Mouse (Mus musculus): Measurements from ENCODE around the gene Gm36028. TPM values are rescaled to one million over a fixed set of nuclear protein-coding genes. Genes with fewer than 3 reads are reported as not detected.

The Gm36028 gene
- polyA plus RNA-seq, 1 experiment from 2014 or later, result 1.0 TPM

DNA sequence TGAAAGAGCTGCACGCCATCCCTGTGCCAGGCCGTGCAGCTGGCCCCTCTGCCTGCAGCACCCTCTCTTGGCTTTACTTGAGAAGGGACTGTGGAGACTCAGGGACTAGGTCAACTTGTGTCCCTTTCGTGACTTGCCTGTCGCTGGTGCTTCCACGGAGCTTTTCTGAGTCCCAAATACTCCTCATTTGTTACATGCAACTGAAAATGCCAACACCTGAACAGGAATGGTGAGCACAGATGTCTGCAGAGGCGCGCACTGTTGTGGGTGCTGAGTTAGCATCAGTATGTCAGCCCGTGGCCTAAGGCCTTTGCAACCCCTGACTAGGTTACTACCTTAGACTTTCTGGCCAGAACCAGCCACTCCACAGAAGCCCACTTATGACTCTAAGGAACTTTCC is 49.1 kb downstream of the Gm36028 start:
- Histone ChIP-seq H3K27me3 (ENCODE audit: control insufficient read depth, insufficient read depth, low read length) (no peaks in the 10 kb centered on the region), H3K4me3 (ENCODE audit: low read depth, low read length) (no peak overlapping the region), H3K9me3 (replicated peaks; ENCODE audit: control insufficient read depth, low read length) (no peaks in the 10 kb centered on the region), H3K9ac (ENCODE audit: low read depth, low read length) (peak overlapping the region; percentile 4), H3K27ac (ENCODE audit: low read depth, low read length) (peak overlapping the region; percentile 82), H3K4me1 (ENCODE audit: control insufficient read depth, insufficient read depth, low read length) (peaks cover 40% of the 10 kb centered on the region), H3K4me2 (no peak overlapping the region), H3K36me3 (ENCODE audit: control insufficient read depth, insufficient read depth, low read length) (0 out of 2 replicates have a peak, but pooled peaks cover 4% of the 10 kb centered on the region)
- 77% methylated on average over 8 of the region's 8 CpGs for WGBS (ENCODE audit: insufficient replicate concordance)
- ATAC-seq (replicated peaks; ENCODE audit: insufficient number of reproducible peaks, low FRiP score, low TSS enrichment), result no peak

DNA sequence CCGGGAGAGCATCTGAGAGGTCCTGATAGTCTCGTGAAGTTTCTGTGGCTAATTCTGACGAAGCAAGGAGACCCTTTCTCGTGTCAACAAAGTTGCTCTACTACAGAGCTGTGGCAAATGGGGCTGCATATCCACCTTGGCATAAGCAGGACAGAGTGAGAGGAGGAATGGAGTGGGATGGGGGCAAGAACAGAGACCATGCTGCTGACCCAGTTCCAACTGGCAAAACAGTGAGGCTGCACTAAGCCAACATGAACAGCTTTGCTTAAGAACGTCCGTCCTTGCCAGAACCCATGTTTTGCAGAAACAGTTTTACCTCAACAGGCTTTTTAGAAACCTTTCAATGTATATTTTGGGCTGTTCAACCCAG is 51.3 kb downstream of the Gm36028 start:
- Histone ChIP-seq H3K27ac (ENCODE audit: low read depth, low read length) (peak overlapping the region; percentile 75), H3K36me3 (ENCODE audit: control insufficient read depth, insufficient read depth, low read length) (peaks cover 8% of the 10 kb centered on the region), H3K4me3 (ENCODE audit: low read depth, low read length) (no peak overlapping the region), H3K4me1 (ENCODE audit: control insufficient read depth, insufficient read depth, low read length) (peaks cover 40% of the 10 kb centered on the region), H3K4me2 (no peak overlapping the region), H3K27me3 (ENCODE audit: control insufficient read depth, insufficient read depth, low read length) (no peaks in the 10 kb centered on the region), H3K9me3 (replicated peaks; ENCODE audit: control insufficient read depth, low read length) (0 out of 2 replicates have a peak, but pooled peaks cover 2% of the 10 kb centered on the region), H3K9ac (ENCODE audit: low read depth, low read length) (no peak overlapping the region)
- ATAC-seq (replicated peaks; ENCODE audit: insufficient number of reproducible peaks, low FRiP score, low TSS enrichment), result no peak
- 71% methylated on average over 6 of the region's 6 CpGs for WGBS (ENCODE audit: insufficient replicate concordance)

DNA sequence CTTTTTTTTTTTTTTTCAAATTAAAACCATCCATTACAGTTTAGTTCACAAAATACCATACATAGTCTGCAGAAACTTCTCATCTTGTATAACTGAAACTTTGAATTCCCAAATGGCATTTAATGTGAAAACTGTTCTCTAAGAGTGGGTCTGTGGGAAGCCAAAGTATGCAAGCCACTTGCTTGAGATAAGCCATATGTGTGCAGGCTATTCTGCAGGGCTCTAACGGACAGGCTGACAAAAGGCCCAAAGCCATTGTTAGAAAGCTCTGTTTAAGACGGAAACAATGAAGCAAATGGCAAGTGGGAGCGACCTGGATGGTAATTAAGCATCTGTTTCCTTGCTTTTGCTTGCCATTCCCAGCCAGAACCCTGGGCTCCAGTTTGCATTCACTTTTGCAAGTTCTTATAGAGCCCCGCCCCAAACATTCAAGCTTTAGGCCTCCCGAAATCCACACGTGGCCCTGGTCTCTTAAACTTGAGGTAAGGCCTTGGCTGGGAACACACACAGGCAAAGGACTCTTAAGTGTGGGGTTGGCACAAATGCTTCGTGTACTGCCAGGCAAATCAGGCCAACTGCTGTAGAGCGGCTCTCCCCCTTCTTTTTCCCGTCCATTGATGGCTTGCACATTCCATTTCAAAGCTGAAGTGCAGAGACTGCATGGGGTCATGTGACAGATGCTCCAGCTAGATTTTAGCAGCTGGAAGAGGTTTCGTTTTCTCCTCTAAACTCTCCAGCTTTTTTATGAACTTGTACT is 51.9 kb downstream of the Gm36028 start:
- Histone ChIP-seq H3K27me3 (ENCODE audit: control insufficient read depth, insufficient read depth, low read length) (no peaks in the 10 kb centered on the region), H3K27ac (ENCODE audit: low read depth, low read length) (peak overlapping the region; percentile 75), H3K9ac (ENCODE audit: low read depth, low read length) (no peak overlapping the region), H3K4me1 (ENCODE audit: control insufficient read depth, insufficient read depth, low read length) (peaks cover 39% of the 10 kb centered on the region), H3K4me2 (no peak overlapping the region), H3K9me3 (replicated peaks; ENCODE audit: control insufficient read depth, low read length) (0 out of 2 replicates have a peak, but pooled peaks cover 2% of the 10 kb centered on the region), H3K4me3 (ENCODE audit: low read depth, low read length) (no peak overlapping the region), H3K36me3 (ENCODE audit: control insufficient read depth, insufficient read depth, low read length) (peaks cover 13% of the 10 kb centered on the region)
- no peak for ATAC-seq (replicated peaks; ENCODE audit: insufficient number of reproducible peaks, low FRiP score, low TSS enrichment)
- WGBS (ENCODE audit: insufficient replicate concordance), result 38% methylated on average over 10 of the region's 10 CpGs

DNA sequence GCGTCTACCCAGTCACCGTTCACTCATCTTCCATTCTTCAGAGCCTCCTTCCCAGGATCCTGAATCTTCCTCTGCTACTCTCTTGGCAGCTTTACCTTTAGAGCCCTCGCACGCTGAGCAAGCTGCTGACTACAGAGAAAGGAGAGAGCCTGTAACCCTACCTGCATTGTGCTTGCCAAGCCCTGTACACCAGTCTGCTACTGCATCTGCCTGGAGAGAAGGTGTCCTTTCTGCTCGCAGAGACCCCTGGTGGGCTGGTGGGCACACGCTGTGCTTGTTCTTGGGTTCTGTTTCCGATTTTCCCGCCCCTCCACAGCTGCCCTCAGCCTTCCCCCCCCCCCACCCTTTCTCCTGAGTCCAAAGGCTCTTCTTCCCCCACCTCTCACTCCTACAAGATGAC is 53.7 kb downstream of the Gm36028 start:
- no peak for ATAC-seq (replicated peaks; ENCODE audit: insufficient number of reproducible peaks, low FRiP score, low TSS enrichment)
- Histone ChIP-seq H3K27ac (ENCODE audit: low read depth, low read length) (0 out of 2 replicates have a peak overlapping the region, but pooled peaks have one; percentile 7), H3K4me2 (no peak overlapping the region), H3K36me3 (ENCODE audit: control insufficient read depth, insufficient read depth, low read length) (peaks cover 31% of the 10 kb centered on the region), H3K27me3 (ENCODE audit: control insufficient read depth, insufficient read depth, low read length) (no peaks in the 10 kb centered on the region), H3K9ac (ENCODE audit: low read depth, low read length) (no peak overlapping the region), H3K9me3 (replicated peaks; ENCODE audit: control insufficient read depth, low read length) (0 out of 2 replicates have a peak, but pooled peaks cover 2% of the 10 kb centered on the region), H3K4me1 (ENCODE audit: control insufficient read depth, insufficient read depth, low read length) (peaks cover 23% of the 10 kb centered on the region), H3K4me3 (ENCODE audit: low read depth, low read length) (no peak overlapping the region)
- WGBS (ENCODE audit: insufficient replicate concordance), result 76% methylated on average over 8 of the region's 8 CpGs

DNA sequence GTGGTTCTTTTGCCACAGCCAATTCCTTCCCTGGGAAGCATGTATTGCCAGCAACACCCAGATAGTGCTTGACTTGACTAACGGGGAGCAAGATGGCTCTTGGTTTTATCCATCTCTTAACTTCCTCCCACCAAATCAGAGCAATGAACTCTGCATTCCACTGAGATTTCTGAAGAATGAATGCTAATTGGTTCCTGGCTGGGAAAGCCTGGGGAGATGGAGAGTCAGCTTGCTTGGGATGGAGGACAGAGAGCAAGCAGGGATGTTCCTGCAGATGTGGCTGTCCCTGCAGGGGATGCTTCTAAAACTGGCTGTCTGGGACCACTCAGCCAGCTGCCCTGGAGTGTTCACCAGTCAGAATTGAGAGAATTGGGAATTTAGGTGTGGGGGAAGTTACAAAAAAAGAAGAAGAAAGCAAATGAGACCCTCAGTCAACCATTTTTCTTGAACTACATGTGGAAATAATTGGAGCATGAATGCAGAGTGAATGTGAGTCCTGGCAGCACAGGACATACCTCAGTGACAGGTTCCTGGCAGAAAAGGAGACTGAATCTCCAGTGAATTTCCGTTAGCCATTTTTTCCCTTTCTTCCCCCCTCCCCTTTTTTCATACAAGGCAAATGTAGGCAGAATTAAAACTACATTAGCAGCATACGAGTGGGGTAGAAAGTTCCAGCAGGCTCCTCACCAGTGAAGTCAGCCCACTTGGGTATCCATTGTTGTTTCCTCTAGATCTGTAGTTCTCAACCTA is 55.0 kb downstream of the Gm36028 start:
- WGBS (ENCODE audit: insufficient replicate concordance), result 66% methylated on average over 3 of the region's 3 CpGs
- H3K4me1 ChIP-seq (ENCODE audit: control insufficient read depth, insufficient read depth, low read length), result peaks cover 16% of the 10 kb centered on the region
- H3K4me3 ChIP-seq (ENCODE audit: low read depth, low read length), result no peak overlapping the region
- 0 out of 2 replicates have a peak, but pooled peaks cover 2% of the 10 kb centered on the region for H3K9me3 ChIP-seq (replicated peaks; ENCODE audit: control insufficient read depth, low read length)
- H3K9ac ChIP-seq (ENCODE audit: low read depth, low read length), result no peak overlapping the region
- H3K27me3 ChIP-seq (ENCODE audit: control insufficient read depth, insufficient read depth, low read length), result no peaks in the 10 kb centered on the region
- no peak overlapping the region for H3K4me2 ChIP-seq
- ATAC-seq (replicated peaks; ENCODE audit: insufficient number of reproducible peaks, low FRiP score, low TSS enrichment), result no peak
- no peak overlapping the region for H3K27ac ChIP-seq (ENCODE audit: low read depth, low read length)
- H3K36me3 ChIP-seq (ENCODE audit: control insufficient read depth, insufficient read depth, low read length), result peaks cover 31% of the 10 kb centered on the region

DNA sequence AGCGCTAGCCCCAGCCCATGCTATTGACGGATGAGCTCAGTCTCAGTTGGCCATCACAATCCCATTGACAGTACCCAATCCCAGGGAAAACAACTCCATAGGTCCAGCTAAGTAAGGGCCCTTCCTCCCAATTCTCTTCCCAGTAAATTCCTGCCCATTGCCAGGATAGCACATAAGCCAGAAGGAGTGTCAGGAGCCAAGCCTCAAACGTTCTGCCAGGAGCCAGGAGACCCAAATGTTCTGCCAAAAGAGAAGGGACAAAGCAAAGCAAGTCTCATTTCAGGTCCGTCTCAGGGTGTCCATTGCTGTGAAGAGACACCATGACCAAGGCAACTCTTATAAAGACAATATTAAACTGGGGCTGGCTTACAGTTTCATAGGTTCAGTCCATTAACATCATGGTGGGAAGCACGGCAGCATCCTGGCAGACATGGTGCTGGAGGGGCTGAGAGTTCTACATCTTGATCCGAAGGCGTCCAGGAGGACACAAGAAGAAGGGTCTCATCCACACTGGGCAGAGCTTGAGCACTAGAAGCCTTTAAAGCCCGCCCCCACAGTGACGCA is 57.5 kb downstream of the Gm36028 start:
- Histone ChIP-seq H3K4me1 (ENCODE audit: control insufficient read depth, insufficient read depth, low read length) (peaks cover 7% of the 10 kb centered on the region; the same call in 1 of the 2 replicates), H3K4me3 (ENCODE audit: low read depth, low read length) (no peak overlapping the region), H3K27ac (ENCODE audit: low read depth, low read length) (no peak overlapping the region), H3K27me3 (ENCODE audit: control insufficient read depth, insufficient read depth, low read length) (no peaks in the 10 kb centered on the region), H3K4me2 (no peak overlapping the region), H3K36me3 (ENCODE audit: control insufficient read depth, insufficient read depth, low read length) (peaks cover 36% of the 10 kb centered on the region), H3K9ac (ENCODE audit: low read depth, low read length) (no peak overlapping the region), H3K9me3 (replicated peaks; ENCODE audit: control insufficient read depth, low read length) (0 out of 2 replicates have a peak, but pooled peaks cover 2% of the 10 kb centered on the region)
- WGBS (ENCODE audit: insufficient replicate concordance), result 92% methylated on average over 9 of the region's 9 CpGs
- no peak for ATAC-seq (replicated peaks; ENCODE audit: insufficient number of reproducible peaks, low FRiP score, low TSS enrichment)

DNA sequence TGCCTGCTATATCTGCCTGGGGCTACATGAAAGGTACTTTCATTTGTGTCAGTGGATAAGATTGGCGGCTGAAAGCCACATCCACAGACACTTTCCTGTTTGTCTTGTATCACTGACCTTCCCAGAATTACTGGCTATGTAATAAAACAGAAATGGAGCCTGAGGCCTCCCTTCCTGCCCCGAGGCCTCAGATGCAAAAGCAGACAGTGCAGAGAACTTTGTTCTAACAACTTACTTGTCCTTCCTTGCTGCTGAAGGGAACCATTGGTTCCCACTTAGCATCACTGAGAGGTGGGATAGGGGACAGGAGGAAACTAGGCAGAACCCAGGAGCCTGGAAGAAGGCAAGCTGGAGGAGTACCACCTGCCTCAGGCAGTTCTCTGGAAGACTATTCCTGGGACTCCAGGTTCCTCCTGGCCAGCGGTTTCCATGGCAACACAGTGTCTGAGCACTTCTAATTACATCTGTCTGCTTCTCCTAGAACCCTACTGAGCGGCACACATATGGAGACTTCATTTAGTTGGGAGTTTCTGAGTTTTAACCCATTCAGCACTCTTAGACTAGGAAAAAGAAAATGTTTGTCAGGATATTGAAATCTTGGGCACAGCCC is 58.2 kb downstream of the Gm36028 start:
- H3K36me3 ChIP-seq (ENCODE audit: control insufficient read depth, insufficient read depth, low read length), result peaks cover 36% of the 10 kb centered on the region

DNA sequence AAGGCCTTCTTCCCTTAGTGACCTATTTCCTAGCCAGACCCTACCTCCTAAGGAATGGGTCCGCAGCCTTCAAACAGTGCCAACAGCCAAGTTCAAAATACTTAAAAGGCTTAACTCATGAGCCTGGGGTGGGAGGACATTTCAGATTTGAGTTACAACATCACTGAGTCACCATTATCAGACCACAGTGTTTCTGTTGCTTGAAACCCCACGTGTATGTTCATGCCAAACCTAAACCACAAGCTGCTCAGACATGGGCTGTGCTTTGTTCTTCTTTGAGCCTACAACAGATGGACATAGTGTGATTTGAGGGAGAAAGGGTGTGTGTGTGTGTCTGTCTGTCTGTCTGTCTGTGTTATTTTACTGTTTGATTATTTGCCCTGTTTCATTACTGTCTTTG is 59.8 kb downstream of the Gm36028 start:
- Histone ChIP-seq H3K4me3 (ENCODE audit: low read depth, low read length) (no peak overlapping the region), H3K4me2 (no peak overlapping the region), H3K36me3 (ENCODE audit: control insufficient read depth, insufficient read depth, low read length) (peaks cover 36% of the 10 kb centered on the region), H3K9me3 (replicated peaks; ENCODE audit: control insufficient read depth, low read length) (0 out of 2 replicates have a peak, but pooled peaks cover 2% of the 10 kb centered on the region), H3K4me1 (ENCODE audit: control insufficient read depth, insufficient read depth, low read length) (peaks cover 3% of the 10 kb centered on the region), H3K27me3 (ENCODE audit: control insufficient read depth, insufficient read depth, low read length) (no peaks in the 10 kb centered on the region), H3K27ac (ENCODE audit: low read depth, low read length) (no peak overlapping the region), H3K9ac (ENCODE audit: low read depth, low read length) (no peak overlapping the region)
- ATAC-seq (replicated peaks; ENCODE audit: insufficient number of reproducible peaks, low FRiP score, low TSS enrichment), result no peak
- WGBS (ENCODE audit: insufficient replicate concordance), result 81% methylated on average over 2 of the region's 2 CpGs

More for the DNA sequence above, 58.2 kb downstream of the Gm36028 start:
- WGBS (ENCODE audit: insufficient replicate concordance), result 74% methylated on average over 4 of the region's 4 CpGs
- Histone ChIP-seq H3K4me1 (ENCODE audit: control insufficient read depth, insufficient read depth, low read length) (peaks cover 3% of the 10 kb centered on the region; the same call in 1 of the 2 replicates), H3K9ac (ENCODE audit: low read depth, low read length) (no peak overlapping the region), H3K4me2 (no peak overlapping the region), H3K4me3 (ENCODE audit: low read depth, low read length) (no peak overlapping the region), H3K27me3 (ENCODE audit: control insufficient read depth, insufficient read depth, low read length) (no peaks in the 10 kb centered on the region), H3K27ac (ENCODE audit: low read depth, low read length) (no peak overlapping the region), H3K9me3 (replicated peaks; ENCODE audit: control insufficient read depth, low read length) (0 out of 2 replicates have a peak, but pooled peaks cover 2% of the 10 kb centered on the region)
- ATAC-seq (replicated peaks; ENCODE audit: insufficient number of reproducible peaks, low FRiP score, low TSS enrichment), result no peak; the same call in 1 of the 2 replicates
